Mouse (Mus musculus): ENCODE measurements around the gene Gm14137.

The Gm14137 gene

GRCm38 (mm10) chr2:119173991-119174651 is at the start of gene Gm14137:
Gene Gm14137 (plus strand): TSS chr2:119174509.
- no peak for DNase-seq (ENCODE audit: low spot score in 2 of 2)

GRCm38 (mm10) chr2:119136346-119136898 is 37.9 kb upstream of the Gm14137 start:
- peak in 1 of 2 experiments; percentile 49 for DNase-seq (ENCODE audit: low spot score in 2 of 2)

- no peak for DNase-seq (ENCODE audit: low spot score in 2 of 2)
Measured at GRCm38 (mm10) chr2:119145199-119145598, 29.1 kb upstream of the Gm14137 start.

GRCm38 (mm10) chr2:119146435-119146834 is 27.9 kb upstream of the Gm14137 start:
- no peak for DNase-seq (ENCODE audit: low spot score in 2 of 2)

- DNase-seq (ENCODE audit: low spot score in 2 of 2) = no peak
Measured at GRCm38 (mm10) chr2:119147160-119147678, 27.1 kb upstream of the Gm14137 start.

- DNase-seq (ENCODE audit: low spot score in 2 of 2) = no peak
Measured at GRCm38 (mm10) chr2:119147775-119148174, 26.5 kb upstream of the Gm14137 start.

GRCm38 (mm10) chr2:119152255-119152654 is 22.1 kb upstream of the Gm14137 start:
- DNase-seq (ENCODE audit: low spot score in 2 of 2) = no peak

- no peak for DNase-seq (ENCODE audit: low spot score in 2 of 2)
Measured at GRCm38 (mm10) chr2:119154683-119155082, 19.6 kb upstream of the Gm14137 start.

- DNase-seq (ENCODE audit: low spot score in 2 of 2) = peak in 1 of 2 experiments; percentile 70
Measured at GRCm38 (mm10) chr2:119155388-119155787, 18.9 kb upstream of the Gm14137 start.

GRCm38 (mm10) chr2:119156081-119156680 is 18.1 kb upstream of the Gm14137 start:
- peak in 1 of 2 experiments; percentile 47 for DNase-seq (ENCODE audit: low spot score in 2 of 2)

- peak; percentile 93 to 96 for DNase-seq (ENCODE audit: low spot score in 2 of 2)
Measured at GRCm38 (mm10) chr2:119156681-119157572, 17.4 kb upstream of the Gm14137 start, which contains the start of gene Rmdn3. Gene Rmdn3 (minus strand): TSS chr2:119157034.

GRCm38 (mm10) chr2:119157836-119158235 is 16.5 kb upstream of the Gm14137 start:
- no peak for DNase-seq (ENCODE audit: low spot score in 2 of 2)

- no peak for DNase-seq (ENCODE audit: low spot score in 2 of 2)
Measured at GRCm38 (mm10) chr2:119161247-119161646, 13.1 kb upstream of the Gm14137 start.

- DNase-seq (ENCODE audit: low spot score in 2 of 2) = no peak
Measured at GRCm38 (mm10) chr2:119163135-119163534, 11.2 kb upstream of the Gm14137 start.

GRCm38 (mm10) chr2:119163999-119164398 is 10.3 kb upstream of the Gm14137 start:
- DNase-seq (ENCODE audit: low spot score in 2 of 2) = no peak

GRCm38 (mm10) chr2:119165401-119165800 is 8.9 kb upstream of the Gm14137 start:
- no peak for DNase-seq (ENCODE audit: low spot score in 2 of 2)

GRCm38 (mm10) chr2:119166901-119167865 is 7.1 kb upstream of the Gm14137 start, which contains the start of gene Gchfr:
Gene Gchfr (plus strand): TSS chr2:119167773.
- peak; percentile 44 to 74 for DNase-seq (ENCODE audit: low spot score in 2 of 2)

GRCm38 (mm10) chr2:119167866-119168256 is 6.4 kb upstream of the Gm14137 start:
- DNase-seq (ENCODE audit: low spot score in 2 of 2) = no peak

- no peak for DNase-seq (ENCODE audit: low spot score in 2 of 2)
Measured at GRCm38 (mm10) chr2:119170282-119170681, 4.0 kb upstream of the Gm14137 start.

GRCm38 (mm10) chr2:119171574-119171973 is 2.7 kb upstream of the Gm14137 start:
- DNase-seq (ENCODE audit: low spot score in 2 of 2) = no peak
